Mouse (Mus musculus) heart, embryonic 12.5 days (tissue): ENCODE results near the gene Col11a2. TPM values are rescaled to one million over a fixed set of nuclear protein-coding genes. Genes with fewer than 3 reads are reported as not detected.

Experiments
- ATAC-seq: fragments of 200-750 bp; cut with Nextera tagmentation; 2 replicates; pipeline ENCODE4 v1.8.0; 2017; ENCODE audit warnings: moderate TSS enrichment, moderate library complexity; ENCODE audit not compliant: insufficient number of reproducible peaks, low FRiP score
- H3K27ac ChIP-seq: fragments of 300-500 bp; sonication (generic); 2 replicates; pipeline ENCODE4 v1.5.1; 2016; ENCODE audit warnings: mild to moderate bottlenecking, moderate library complexity; ENCODE audit not compliant: poor library complexity, severe bottlenecking
- H3K27me3 ChIP-seq: fragments of 300-500 bp; sonication (generic); replicated peaks from 2 replicates; pipeline ENCODE4 v1.6.1; 2016; ENCODE audit warnings: mild to moderate bottlenecking, moderate library complexity
- H3K36me3 ChIP-seq: fragments of 300-500 bp; sonication (generic); 2 replicates; pipeline ENCODE4 v1.6.1; 2016; ENCODE audit warnings: mild to moderate bottlenecking, moderate library complexity
- H3K4me1 ChIP-seq: fragments of 300-500 bp; sonication (generic); replicated peaks from 2 replicates; pipeline ENCODE4 v1.6.1; 2016; ENCODE audit warnings: mild to moderate bottlenecking
- H3K4me2 ChIP-seq: fragments of 300-500 bp; sonication (generic); 2 replicates; pipeline ENCODE4 v1.6.1; 2016; ENCODE audit warnings: mild to moderate bottlenecking, moderate library complexity
- H3K4me3 ChIP-seq: fragments of 300-500 bp; sonication (generic); 2 replicates; pipeline ENCODE4 v1.5.1; 2016; ENCODE audit warnings: mild to moderate bottlenecking
- H3K9ac ChIP-seq: fragments of 300-500 bp; sonication (generic); 2 replicates; pipeline ENCODE4 v1.6.1; 2016; ENCODE audit warnings: mild to moderate bottlenecking, moderate library complexity
- H3K9me3 ChIP-seq: fragments of 300-500 bp; sonication (generic); replicated peaks from 2 replicates; pipeline ENCODE4 v1.6.1; 2016; ENCODE audit warnings: mild to moderate bottlenecking, moderate library complexity
- WGBS: fragments of 180-500 bp; shearing (Covaris S2); methylation state at CpG from one replicate; pipeline ENCODE4 v1.1.7; 2016; 5-methylcytosine and 5-hydroxymethylcytosine counted together
- polyA plus RNA-seq: library from polyadenylated mRNA; unstranded; fragments of >200 nt; fragmentation: Nextera tagmentation; extraction: Ambion mirVana; gene quantifications from 2 replicates; pipeline ENCODE4 v1.2.1, GENCODE M21; 2016

Gene Col11a2
- polyA plus RNA-seq, 1 experiment from 2014 or later: 0.83 TPM

- no peaks in the 10 kb centered on the region for H3K9me3 ChIP-seq
- peak overlapping the region; percentile 75; the same call in 1 of the 2 replicates for H3K4me3 ChIP-seq
- no peak for ATAC-seq
- 42% methylated on average over 2 of the region's 2 CpGs for WGBS
- no peak overlapping the region for H3K27ac ChIP-seq
- H3K9ac ChIP-seq: peak overlapping the region; percentile 91; the same call in 1 of the 2 replicates
- peaks cover 58% of the 10 kb centered on the region for H3K4me1 ChIP-seq
- peak overlapping the region; percentile 95 for H3K4me2 ChIP-seq
- H3K36me3 ChIP-seq: peaks cover 41% of the 10 kb centered on the region
- H3K27me3 ChIP-seq: no peaks in the 10 kb centered on the region
Measured at GRCm38 (mm10) chr17:34026221-34026620, 13.0 kb upstream of the Col11a2 start.

DNA sequence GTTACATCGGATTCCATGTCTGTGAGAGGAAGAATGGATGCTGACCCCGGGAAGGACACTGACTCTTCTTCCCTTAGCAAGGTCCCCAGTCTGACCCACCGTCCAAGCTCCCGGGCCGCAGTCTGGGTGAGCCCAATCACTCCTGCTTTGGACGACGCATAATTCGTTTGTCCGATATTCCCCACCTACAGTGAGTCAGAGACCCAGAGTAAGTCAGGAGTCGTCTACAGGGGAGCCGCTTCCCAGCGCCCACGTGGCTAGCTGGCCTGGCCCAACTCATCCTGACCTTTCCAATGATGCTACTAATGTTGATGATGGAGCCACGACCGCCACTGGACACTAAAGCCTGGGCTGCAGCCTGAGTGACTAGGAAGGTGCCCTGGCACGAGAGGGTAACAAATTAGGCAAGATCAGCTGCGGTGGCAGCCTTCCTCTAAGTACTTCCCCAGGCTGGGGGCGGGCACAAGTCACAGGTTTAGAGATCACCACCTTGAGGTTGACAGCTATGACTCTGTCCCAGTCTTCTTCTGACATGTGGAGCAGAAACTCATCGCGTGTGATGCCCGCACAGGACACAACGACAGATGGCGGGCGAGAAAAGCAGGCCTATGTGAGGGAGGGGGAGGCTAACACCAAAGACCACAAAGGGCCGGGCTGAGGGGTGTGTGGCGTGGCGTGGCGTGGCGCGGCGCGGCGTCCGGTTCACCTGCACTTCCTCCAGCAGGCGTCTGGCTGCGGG is 12.2 kb upstream of the Col11a2 start:
- peak overlapping the region; percentile 71 for H3K9ac ChIP-seq
- H3K9me3 ChIP-seq: no peaks in the 10 kb centered on the region
- ATAC-seq: no peak
- peak overlapping the region; percentile 66 for H3K4me3 ChIP-seq
- H3K4me1 ChIP-seq: peaks cover 58% of the 10 kb centered on the region
- peaks cover 32% of the 10 kb centered on the region for H3K36me3 ChIP-seq
- H3K27me3 ChIP-seq: no peaks in the 10 kb centered on the region
- peak overlapping the region; percentile 65 for H3K27ac ChIP-seq
- WGBS: 10% methylated on average over 36 of the region's 36 CpGs
- peak overlapping the region; percentile 88 for H3K4me2 ChIP-seq

DNA sequence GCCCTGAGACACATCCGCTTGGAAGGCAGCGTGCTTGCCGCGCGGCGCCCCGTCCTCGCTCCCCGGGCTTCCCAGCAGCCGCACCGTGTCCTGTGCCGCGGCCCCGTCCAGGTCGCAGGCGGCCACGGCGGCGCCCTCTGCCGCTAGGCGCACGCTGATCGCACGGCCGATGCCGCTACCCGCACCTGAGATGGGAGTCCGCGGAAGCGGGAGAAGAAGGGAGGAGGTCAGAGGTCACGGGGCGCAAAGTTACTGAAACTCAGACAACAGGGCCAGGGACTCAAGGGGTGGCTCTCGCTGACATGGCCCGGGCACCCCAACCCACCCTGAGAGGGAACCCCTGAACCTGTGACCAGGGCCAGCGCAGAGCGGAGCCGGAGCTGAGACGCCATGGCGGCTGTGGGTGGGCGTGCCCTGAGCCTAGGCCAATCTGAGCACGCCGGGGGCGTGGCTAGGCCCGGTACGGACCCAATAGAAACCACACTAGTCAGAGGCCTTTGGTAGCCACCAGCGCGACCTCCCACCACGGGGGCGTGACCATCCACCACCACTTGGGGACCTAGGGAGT is 11.5 kb upstream of the Col11a2 start, which contains the start of gene H2-Ke6:
Gene H2-Ke6 (minus strand): TSS at position 405 of the 568 bp plus-strand sequence.
- peak within 1 kb of the TSS; percentile 88 for H3K4me2 ChIP-seq
- H3K36me3 ChIP-seq: peaks cover 26% of the 10 kb centered on the region
- 0% methylated on average over 47 of the region's 49 CpGs for WGBS
- H3K27ac ChIP-seq: peak within 1 kb of the TSS; percentile 65
- H3K9ac ChIP-seq: peak within 1 kb of the TSS; percentile 71
- peak within 1 kb of the TSS; percentile 66 for H3K4me3 ChIP-seq
- H3K9me3 ChIP-seq: no peaks in the 10 kb centered on the region
- H3K4me1 ChIP-seq: peaks cover 63% of the 10 kb centered on the region
- no peaks in the 10 kb centered on the region for H3K27me3 ChIP-seq
- ATAC-seq: peak; percentile 81

DNA sequence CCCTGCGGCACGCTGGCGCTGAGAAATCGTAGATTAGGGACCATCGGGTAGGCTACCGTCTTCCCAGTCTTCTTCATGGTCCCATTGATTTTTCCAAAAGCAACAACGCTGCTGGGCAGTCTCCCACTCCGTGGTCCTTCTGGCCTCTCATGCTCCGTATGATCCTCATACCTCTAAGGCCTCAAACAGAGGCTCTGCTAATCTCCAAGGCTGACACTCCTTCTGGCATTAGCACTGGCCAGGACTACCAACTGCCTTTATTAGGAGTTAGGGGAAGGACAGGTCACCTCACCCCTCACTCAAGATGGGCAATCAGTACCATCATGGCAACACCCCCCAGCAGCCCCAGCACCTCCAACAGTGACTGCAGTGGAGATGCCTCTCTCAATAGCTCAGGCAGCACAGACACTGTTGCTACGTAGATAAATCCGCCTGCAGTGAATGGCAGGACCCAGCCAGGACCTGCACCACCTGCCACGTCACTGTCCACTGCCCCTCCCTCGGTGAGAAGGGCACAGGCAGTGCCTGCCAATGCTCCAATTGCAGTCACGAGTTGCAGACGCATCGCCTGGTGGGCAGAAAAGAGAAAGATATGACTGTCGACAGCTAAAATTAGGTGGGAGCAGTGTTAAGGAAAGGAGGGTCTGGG is 10.6 kb upstream of the Col11a2 start:
- 68% methylated on average over 17 of the region's 17 CpGs for WGBS
- no peaks in the 10 kb centered on the region for H3K9me3 ChIP-seq
- no peak overlapping the region for H3K9ac ChIP-seq
- H3K27ac ChIP-seq: 0 out of 2 replicates have a peak overlapping the region, but pooled peaks have one; percentile 12
- no peak for ATAC-seq
- H3K4me1 ChIP-seq: peaks cover 70% of the 10 kb centered on the region
- no peaks in the 10 kb centered on the region for H3K27me3 ChIP-seq
- H3K36me3 ChIP-seq: peaks cover 22% of the 10 kb centered on the region
- peak overlapping the region; percentile 66 for H3K4me3 ChIP-seq
- H3K4me2 ChIP-seq: peak overlapping the region; percentile 88

GRCm38 (mm10) chr17:34029150-34029889 is 9.9 kb upstream of the Col11a2 start:
- no peak for ATAC-seq
- no peak overlapping the region for H3K27ac ChIP-seq
- H3K4me3 ChIP-seq: peak overlapping the region; percentile 92
- no peaks in the 10 kb centered on the region for H3K27me3 ChIP-seq
- 86% methylated on average over 18 of the region's 18 CpGs for WGBS
- H3K4me1 ChIP-seq: peaks cover 70% of the 10 kb centered on the region
- peak overlapping the region; percentile 92 for H3K4me2 ChIP-seq
- no peaks in the 10 kb centered on the region for H3K9me3 ChIP-seq
- H3K9ac ChIP-seq: peak overlapping the region; percentile 94
- H3K36me3 ChIP-seq: peaks cover 28% of the 10 kb centered on the region

DNA sequence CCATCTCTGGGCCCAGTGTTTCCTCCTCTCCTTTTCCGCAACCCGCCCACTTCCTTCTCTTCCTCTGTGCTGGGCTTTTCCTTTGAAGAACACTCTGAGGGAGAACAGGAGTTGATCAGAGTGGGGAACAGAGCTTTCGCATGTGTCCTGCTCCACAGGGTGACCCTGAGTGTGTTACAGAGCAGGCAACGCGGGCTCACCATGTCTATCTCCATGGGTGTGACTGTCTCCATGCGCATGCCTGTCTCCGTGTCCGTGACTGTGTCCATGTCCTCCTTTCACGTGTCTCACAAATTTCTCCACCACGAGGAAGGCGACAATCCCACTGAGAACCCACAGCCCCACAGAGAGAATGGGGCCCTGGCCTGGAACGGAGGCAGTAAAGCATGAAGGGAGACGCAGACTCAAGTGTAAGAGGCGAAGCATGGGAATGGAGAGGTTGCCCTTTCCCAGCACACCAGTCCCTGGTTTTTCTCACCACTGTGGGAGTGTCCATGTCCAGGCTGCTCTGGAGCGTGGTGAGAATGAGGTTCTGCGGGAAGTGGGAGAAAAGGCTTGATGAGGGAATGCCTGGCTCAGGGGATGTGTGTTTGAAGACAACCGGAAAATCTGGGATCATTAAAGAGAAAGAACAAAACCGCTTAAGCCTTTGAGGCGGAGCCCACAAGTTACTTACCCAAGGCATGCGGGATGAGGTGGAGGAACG is 9.2 kb upstream of the Col11a2 start:
- Histone ChIP-seq H3K9me3 (no peaks in the 10 kb centered on the region), H3K27me3 (no peaks in the 10 kb centered on the region), H3K4me1 (peaks cover 70% of the 10 kb centered on the region), H3K36me3 (peaks cover 33% of the 10 kb centered on the region), H3K27ac (peak overlapping the region; percentile 17; the same call in 1 of the 2 replicates), H3K4me2 (peak overlapping the region; percentile 92), H3K9ac (peak overlapping the region; percentile 94), H3K4me3 (peak overlapping the region; percentile 92)
- ATAC-seq: no peak
- 76% methylated on average over 21 of the region's 21 CpGs for WGBS

- peaks cover 61% of the 10 kb centered on the region for H3K4me1 ChIP-seq
- peak overlapping the region; percentile 94 for H3K27ac ChIP-seq
- H3K9ac ChIP-seq: peak overlapping the region; percentile 94
- peak overlapping the region; percentile 92 for H3K4me2 ChIP-seq
- H3K9me3 ChIP-seq: no peaks in the 10 kb centered on the region
- WGBS: 5% methylated on average over 20 of the region's 20 CpGs
- peaks cover 42% of the 10 kb centered on the region for H3K36me3 ChIP-seq
- no peaks in the 10 kb centered on the region for H3K27me3 ChIP-seq
- H3K4me3 ChIP-seq: peak overlapping the region; percentile 92
- ATAC-seq: peak; percentile 1; the same call in 1 of the 2 replicates
Measured at GRCm38 (mm10) chr17:34030861-34031326, 8.3 kb upstream of the Col11a2 start.

DNA sequence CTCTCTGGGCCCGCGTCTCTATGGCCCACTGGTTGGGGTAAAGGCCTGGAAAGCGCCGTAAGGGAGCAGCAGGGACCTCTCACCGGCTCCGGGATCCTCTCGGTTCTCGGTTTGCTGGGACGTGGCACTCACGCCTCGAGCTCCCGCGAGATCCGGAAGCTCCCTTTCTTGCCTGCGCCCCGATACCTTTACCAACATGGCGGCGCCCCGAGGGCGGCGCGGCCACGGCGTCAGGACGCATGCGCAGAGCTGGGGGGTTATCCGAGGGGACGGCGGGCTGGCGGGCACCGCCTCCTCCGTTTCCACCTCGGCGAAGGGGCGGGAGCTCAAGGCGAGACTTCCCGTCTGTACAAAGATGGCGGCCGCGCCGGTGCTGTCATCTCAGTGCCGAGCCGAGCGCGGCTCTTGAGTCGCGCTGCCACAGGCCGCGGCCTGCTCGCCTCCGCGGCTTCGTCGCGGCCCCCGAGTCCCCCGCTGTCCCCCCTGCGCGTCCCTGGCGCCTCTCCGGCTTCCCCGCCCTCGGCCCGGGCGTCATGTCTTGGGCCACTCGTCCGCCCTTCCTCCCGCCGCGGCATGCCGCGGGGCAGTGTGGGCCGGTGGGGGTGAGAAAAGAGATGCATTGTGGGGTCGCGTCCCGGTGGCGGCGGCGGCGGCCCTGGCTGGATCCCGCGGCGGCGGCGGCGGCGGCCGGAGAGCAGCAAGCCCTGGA is 7.6 kb upstream of the Col11a2 start, which contains the start of the genes Slc39a7 and Rxrb:
Gene Slc39a7 (minus strand): TSS at position 218 of the 709 bp plus-strand sequence.
Gene Rxrb (plus strand): TSS at position 348 of the 709 bp plus-strand sequence.
- peaks cover 54% of the 10 kb centered on the region for H3K4me1 ChIP-seq
- peak within 1 kb of the TSS; percentile 94 for H3K9ac ChIP-seq
- peak within 1 kb of the TSS; percentile 94 for H3K27ac ChIP-seq
- H3K27me3 ChIP-seq: no peaks in the 10 kb centered on the region
- peak within 1 kb of the TSS; percentile 92 for H3K4me2 ChIP-seq
- peak within 1 kb of the TSS; percentile 92 for H3K4me3 ChIP-seq
- under 1% methylated on average over 77 of the region's 88 CpGs for WGBS
- H3K9me3 ChIP-seq: no peaks in the 10 kb centered on the region
- peak; percentile 83 for ATAC-seq
- H3K36me3 ChIP-seq: peaks cover 49% of the 10 kb centered on the region

DNA sequence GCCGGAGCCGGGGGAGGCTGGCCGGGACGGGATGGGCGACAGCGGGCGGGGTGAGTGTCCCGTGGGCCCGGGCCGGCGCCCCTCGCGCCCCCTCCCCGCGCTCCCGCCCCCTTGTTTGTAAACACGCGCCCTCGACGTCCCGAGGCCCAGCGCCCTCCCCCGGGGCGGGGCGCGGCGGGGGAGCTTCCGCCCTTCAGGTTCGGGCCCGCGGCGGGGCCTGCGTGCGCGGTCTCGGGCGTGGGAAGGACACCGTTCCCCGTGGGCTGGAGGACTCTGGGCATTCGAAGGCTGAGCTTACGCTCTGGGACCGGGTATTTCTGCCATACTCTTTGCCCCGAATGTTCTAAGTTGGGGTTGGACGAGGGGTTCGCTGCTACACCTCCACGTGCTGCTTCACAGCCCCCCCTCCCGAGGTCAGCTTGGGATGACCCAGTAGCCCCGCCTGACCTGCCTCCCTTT is 7.0 kb upstream of the Col11a2 start:
- peak overlapping the region; percentile 94 for H3K9ac ChIP-seq
- peak overlapping the region; percentile 92 for H3K4me3 ChIP-seq
- WGBS: under 1% methylated on average over 47 of the region's 48 CpGs
- peaks cover 48% of the 10 kb centered on the region for H3K4me1 ChIP-seq
- peak overlapping the region; percentile 94 for H3K27ac ChIP-seq
- peaks cover 1% of the 10 kb centered on the region; the same call in 1 of the 2 replicates for H3K27me3 ChIP-seq
- peaks cover 55% of the 10 kb centered on the region for H3K36me3 ChIP-seq
- ATAC-seq: peak; percentile 44
- H3K4me2 ChIP-seq: peak overlapping the region; percentile 92
- H3K9me3 ChIP-seq: no peaks in the 10 kb centered on the region
